Mouse (Mus musculus) gastrocnemius, postnatal 10 days (tissue): ENCODE results near the gene Fes. TPM values are rescaled to one million over a fixed set of nuclear protein-coding genes. Genes with fewer than 3 reads are reported as not detected.

Source experiments
- DNase-seq: peaks from one replicate; pipeline ENCODE4 v3.0.0; 2021; ENCODE audit warnings: mixed read lengths
- total RNA-seq, 2 experiments: library from RNA; stranded (reverse); gene quantifications; 2 replicates each; pipeline ENCODE4 v1.2.3; 2021

Gene Fes
- total RNA-seq, 2 experiments from 2014 or later, result 9.4 to 12.1 TPM

DNA sequence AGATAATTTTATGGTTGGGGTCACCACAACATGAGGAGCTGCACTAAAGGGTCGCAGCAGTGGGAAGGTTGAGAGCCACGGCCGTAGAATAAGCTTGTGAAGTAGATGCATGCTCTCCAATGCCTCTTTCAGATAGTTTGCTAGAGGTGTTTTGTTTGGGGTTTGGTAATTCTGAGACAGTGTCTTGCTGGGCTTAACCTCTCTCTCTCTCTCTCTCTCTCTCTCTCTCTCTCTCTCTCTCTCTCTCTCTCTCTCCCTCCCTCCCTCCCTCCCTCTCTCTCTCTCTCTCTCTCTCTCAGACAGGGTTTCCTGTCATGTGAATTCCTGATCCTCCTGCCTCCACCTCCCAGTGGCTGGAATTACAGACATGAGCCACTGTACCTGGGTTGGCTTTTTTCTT lies 13.0 kb downstream of the Fes start:
- no peak for DNase-seq

DNA sequence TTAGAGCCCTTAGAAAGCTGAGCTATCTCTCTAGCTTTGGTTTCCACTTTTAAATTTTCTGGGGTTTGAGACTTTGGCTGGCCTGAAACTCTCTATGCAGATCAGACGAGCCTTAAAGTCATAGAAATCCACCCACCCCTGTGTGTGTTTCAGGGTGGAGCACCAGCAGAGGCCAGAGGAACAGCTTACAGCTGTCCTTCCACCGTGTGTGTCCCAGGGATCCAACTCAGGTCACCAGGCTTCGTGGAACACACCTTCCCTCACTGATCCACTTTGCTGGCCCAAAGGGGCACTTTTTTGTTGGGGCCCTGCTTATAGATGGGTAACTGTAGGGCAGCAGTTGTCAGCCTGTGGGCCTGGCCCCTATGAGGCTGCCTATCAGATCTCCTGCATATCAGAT lies 13.5 kb downstream of the Fes start:
- DNase-seq, result no peak

DNA sequence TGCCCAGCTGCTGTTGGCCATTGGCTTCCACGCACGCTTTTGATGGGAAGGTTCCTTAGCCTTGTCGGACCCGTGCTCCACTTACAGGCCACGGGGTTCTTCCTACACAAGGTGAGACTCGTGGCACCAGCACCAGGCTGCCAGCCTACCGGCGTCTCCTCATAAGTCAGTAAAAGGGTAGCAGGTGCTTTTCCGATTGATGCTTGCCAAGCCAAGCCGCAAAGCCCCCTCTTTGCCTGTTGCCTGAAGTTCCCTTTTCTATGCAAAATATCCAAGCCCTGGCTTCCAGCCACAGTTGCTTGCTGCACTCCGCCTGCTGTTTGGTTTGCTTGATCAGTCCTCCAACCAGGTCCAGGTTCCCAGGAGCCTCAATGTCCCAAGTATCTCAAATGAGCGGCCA lies 13.9 kb downstream of the Fes start:
- no peak for DNase-seq

DNA sequence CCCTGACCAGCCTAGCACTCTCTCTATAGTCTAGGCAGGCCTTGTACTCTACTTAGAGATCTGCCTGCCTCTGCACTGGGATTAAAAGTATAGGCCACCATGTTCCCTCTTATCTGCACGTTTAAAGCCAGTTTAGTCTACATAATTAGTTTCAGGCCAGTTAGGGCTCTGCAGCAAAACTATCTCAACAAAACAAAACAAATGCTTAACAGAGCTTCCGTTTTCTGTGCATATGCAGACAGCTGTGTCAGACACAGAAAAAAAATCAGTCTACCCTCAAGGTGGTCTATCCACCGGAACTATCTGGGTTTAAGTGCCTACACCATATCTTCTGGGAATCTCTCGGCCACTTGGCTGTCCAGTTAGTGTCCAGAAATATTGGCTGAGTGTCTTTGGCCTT lies 14.4 kb downstream of the Fes start:
- DNase-seq, result no peak

DNA sequence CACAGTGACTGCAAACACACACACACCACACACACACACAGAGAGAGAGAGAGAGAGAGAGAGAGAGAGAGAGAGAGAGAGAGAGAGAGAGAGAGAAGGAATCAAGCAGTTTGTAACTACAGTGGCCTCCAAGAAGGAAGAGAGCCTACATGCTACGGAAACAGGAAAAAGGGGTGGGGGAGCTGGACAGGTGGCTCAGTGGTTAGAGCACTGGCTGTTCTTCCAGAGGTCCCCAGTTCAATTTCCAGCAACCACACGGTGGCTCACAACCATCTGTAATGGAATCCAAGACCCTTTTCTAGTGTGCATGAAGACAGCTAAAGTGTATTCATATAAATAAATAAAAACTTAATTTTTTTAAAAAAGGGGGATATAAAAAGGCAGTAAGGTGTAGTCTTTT lies 15.1 kb downstream of the Fes start:
- no peak for DNase-seq

DNA sequence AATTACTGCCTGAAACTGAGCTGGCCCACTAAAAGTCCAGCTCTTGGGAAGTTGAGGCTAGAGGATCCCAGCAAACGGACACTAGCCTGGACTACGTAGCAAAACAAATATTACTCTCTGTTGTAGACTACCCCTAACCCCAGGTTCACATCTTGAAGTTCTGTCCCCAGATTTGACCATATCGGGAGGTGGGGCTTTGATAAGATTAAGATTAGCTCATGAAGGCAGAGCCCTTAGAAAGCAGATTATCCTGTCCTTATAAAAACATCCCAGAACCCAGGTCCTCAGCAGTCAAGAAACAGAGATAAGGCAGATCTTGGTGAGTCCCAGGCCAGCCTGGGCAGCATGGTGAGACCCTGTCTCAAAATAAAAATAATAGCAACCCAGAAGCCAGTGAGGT lies 15.6 kb downstream of the Fes start:
- no peak for DNase-seq

DNA sequence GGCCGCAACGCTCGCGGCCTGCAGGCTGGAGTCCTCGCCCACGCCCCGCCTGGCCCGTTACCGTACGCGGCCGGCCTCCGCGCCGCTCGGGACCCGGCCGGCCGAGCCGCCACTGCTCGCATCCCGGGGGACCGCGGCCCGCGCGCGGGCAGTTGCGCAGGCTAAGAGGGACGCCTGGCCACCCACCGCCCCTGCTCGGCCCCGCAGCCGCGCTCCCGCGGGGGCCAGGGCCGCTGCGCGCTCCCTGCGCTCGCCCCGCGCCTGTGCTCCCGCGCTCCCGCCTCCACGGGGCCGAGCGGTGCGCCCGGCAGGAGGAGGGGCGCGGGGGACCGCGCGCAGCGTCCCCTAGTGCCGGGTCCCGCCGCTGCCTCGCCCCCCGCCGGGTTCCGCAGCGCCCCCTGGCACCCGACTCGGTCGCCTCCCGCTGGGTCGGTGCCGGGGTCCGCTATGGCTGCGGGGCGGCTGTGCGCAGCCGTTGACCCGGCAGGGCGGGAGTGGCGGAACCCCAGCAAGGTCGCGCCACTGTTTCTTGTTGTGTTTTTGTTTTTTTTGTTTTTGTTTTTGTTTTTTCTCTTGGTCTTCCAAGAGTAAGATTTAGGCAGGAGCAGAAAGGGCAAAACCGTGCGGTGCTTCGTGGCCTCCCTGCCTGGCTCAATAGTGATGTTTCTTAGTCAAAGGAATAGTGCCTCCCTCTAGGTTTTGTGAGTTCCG lies 16.6 kb downstream of the Fes start, which contains the start of gene Man2a2:
Gene Man2a2, minus strand, starts transcription at position 335 of the 711 bp plus-strand sequence.
- DNase-seq, result peak; percentile 88

DNA sequence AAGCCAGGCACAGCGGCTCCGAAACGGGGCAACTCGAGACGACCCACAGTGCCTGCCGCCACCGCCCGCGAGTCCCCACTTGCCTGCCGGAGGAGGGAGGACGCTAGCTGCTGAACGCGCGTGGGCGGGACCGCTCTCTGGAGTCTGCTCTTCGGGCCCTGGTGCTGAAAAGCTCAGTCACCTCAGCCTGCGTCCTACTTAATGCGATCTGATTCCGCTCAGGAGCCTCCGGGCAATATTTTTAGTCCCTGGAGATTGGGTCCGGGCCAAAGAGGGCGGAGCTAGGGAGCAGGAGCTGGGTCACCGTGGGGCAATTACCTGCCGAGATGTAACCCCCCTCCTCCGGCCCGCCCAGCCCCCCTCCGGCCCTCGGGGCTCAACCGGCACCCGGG lies 17.1 kb downstream of the Fes start:
- peak; percentile 87 for DNase-seq

DNA sequence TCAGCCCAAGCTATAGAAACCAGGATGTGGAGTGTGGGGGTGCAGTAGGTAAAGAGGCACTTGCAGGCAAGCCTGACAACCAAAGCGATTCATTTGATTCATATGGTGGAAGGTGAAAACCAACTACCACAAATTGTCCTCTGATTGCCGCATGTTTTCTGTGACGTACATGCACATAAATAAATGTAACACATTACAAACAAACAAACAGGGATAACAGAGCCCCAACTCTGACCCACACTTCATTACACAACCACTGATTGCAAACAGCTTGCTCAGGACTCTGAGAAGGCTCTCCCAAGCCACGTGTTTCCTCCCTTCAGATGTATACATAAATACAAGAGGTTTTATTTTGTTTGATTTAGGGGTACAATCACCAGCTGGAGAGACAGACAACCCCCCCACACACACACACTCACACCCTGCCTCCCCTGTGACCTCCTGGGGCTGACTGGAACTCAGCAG lies 17.7 kb downstream of the Fes start:
- DNase-seq, result no peak

DNA sequence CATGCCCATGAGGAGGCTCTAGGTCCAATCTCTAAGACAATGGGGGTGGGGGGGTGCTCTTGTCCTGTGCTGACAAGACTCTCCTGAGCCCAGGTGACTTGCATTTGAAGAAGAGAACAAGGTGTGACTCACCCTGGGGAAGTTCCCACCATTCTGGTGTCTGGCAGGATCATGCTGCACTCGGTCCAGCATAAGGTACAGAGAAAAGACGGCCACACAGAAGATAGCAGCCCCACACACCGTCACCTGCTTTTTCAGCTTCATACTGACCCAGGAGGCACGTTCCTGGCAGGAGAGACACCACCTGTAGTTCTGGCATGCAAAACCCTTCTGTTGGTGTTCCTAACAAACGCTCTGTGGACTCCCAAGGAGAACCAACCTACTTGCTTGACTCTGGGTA lies 18.3 kb downstream of the Fes start:
- no peak for DNase-seq

DNA sequence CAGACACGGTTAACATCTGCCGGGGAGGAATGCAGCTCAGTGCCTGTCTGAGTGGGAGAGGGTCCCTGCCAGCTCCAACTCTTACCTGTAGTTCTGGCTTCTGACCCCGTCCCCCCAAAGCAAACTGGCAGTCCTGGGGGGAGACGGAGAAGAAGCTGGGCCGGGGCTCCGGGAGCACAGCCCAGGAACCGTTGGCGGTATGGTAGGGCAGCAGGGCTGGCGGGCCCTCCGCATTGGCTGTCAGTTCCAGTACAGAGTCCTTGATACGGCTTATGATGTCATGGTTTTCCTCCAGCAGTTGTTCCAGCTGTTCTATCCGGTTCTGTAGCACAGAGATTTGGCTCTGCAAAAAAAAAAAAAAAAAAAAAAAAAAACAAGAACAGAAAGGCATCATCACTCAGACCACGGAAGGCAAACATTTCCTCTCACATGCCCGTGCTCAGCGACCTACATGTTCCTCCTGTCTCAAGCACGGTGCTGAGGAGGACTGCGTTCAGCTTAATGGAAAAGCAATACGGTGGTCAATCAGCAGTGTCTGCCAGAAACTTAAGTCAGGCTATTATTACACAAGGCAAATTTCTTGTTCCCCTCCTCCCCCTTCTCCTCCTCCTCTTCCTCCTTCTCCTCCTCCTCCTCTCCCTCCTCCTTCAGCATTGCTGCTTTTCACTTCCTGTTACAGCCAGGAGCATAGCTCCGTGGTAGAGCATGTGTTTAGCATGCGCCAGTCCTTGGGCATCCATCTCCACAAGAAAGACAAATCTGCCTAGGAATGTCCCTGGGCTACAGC lies 18.9 kb downstream of the Fes start:
- no peak for DNase-seq

DNA sequence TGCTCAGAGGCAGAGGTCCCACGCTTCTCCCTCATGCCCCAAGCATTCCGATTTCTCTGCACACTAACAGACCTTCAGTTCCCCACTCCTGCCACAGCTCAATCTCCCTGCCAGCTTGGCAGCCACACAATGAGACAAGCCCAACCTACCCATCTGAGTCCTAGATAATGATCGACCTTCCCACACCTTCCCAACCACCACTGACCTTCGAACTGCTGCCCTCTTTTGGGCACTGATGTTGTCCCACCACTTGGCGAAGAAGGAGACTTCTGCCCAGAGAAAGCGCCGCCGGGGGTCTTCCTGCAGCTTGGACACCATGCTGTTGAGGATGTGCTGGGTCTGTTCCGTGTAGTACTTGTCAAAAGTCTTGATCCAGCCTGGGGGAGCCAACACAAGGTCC lies 19.7 kb downstream of the Fes start:
- no peak for DNase-seq

DNA sequence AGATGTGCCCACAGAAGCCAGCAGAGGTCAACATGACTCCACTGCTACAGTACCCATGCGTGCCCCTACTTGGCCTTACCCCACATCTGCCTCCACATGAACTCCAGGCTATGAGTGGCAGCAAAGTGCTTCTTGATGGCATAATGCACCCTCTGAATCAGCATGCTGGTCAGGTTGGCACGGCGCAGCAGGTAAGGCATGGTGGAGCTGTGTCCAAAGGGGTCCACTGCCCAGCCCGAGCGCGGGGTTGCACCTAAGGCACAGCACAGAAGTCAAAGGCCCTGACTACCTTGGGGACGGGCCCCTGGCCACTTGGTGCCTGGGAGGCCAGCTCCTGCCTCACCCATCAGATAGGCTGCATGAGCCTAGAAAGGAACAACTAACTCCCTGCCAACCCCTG lies 20.5 kb downstream of the Fes start:
- no peak for DNase-seq

DNA sequence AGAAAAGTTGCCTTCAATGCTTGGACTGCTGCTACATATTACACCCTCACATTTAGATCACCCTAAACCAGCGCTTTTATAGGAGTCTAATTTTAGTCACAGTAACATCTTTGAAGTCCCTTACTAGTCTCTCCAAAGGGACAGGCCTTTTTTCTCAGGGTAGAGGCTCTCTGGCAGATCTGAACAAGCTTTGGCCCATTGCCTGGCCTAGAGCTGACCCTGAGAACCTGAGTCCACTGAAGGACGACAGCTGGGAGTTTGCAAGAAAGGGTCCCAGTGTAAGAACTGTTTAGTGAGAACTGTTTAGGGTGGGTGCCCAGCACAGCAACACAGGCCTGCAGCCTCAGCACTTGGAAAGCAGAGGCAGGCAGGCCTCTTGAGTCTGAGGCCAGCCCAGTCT lies 22.0 kb downstream of the Fes start:
- no peak for DNase-seq

DNA sequence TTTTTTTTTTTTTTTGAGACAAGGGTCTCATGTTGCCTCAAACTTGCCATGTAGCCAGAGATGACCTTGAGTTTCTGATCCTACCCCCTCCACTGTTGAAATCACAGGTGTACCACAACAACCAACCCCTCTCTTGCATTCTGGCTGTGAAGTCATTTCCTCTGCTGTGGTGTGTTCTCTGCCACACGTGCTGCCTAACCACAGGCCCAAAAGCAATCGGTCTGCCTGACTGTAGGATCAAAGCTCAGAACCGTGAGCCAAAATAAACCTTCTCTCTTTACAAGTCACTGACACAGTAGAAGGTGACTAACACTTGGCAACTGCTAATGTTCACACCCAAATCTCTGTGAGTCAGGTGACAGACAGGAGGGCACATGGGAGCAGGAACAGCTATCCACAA lies 27.3 kb downstream of the Fes start:
- DNase-seq, result no peak

DNA sequence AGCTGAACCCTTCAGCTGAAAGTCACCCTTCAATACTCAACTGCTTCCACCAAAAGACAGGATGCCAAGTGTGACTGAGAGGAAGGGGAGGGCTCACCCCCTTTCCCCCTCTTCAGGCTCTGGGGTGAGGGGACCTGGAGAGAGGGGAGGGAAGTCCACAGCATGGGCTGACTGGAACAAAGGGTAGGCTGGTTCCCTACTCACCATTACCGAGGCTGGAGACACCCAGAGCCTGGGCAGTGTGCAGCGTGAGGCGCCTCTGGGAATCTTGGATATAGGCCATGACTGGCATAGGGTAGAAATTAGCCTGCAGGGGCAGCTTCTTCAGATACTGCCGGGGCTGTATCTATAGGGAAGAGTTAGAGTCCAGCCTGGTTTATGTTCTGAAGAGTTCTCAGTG lies 29.7 kb downstream of the Fes start:
- no peak for DNase-seq

DNA sequence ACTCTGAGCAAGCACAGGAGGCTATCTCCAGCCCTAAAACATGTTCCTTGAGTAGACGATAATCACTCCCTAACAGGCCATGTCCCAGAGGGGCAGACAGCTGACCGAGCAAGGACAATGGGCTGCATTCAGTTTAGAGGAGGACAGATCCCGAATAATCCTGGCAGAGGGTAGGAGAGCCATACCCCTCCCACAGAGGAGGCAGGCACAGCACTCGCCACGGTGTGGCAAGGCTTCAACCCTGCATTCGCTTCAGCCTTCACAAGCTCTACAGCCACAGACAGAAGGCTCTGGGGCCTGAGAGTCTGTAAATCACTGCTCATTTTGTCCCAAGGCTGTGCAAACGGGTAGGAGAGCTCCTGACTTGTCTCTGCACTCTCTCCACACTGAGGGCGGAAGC lies 30.6 kb downstream of the Fes start:
- no peak for DNase-seq

DNA sequence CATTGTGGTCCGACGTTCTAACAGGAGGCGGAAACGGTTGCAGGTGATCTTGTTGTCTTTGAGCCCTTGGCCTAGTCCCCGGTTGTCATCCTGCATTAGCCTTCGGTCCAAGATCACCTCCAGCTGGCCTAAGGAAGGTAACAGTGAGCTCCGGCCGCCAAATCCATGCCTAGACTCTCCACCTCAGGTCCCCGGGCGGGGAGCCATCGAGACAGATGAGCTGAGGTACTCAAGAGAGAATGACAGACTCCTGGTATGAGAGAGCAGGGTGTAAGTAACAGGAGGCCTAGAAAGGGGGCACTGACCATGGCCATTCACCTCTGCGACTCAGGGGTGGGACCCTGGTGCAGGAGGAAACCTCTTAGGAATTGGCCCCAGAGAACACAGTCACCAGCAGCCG lies 31.4 kb downstream of the Fes start:
- no peak for DNase-seq

DNA sequence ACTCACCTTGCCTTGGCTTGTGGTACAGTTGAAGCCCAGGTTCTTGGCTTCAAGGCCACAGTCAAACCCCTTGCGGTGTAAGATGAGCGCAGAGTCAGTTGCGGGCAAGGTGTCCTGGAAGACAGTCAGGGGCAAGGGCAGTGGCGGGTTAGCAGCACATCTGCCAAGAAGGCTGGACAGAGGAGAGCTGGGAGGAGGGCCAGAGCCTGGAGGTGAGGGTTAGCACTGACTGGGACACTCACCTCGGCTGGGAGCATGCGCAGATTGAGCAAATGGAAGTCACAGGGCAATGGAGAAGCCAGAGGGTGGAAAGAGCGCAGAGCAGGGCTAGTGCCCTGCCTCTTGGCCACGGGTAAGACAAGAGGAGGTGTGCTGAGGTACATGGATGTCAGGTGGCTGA lies 34.8 kb downstream of the Fes start:
- no peak for DNase-seq

DNA sequence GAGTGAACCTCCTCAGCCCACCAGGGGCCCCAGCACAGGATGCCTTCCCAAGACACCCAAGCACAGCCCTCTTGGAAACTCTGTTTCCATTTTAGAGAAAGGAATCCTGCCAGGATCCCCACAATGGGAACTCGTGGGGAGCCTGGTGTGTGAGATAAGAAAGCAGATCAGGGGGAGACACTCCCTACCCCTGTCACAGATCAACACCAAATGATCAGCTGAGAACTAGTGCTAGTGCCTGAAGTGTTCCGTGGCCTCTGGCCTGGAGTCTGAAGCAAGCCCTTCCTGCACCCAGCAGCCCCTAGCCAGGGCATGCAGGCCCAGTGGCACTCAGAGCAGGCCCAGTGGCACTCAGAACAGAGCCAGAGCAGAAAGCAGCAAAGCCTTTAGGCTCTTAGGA lies 36.9 kb downstream of the Fes start:
- DNase-seq, result no peak

DNA sequence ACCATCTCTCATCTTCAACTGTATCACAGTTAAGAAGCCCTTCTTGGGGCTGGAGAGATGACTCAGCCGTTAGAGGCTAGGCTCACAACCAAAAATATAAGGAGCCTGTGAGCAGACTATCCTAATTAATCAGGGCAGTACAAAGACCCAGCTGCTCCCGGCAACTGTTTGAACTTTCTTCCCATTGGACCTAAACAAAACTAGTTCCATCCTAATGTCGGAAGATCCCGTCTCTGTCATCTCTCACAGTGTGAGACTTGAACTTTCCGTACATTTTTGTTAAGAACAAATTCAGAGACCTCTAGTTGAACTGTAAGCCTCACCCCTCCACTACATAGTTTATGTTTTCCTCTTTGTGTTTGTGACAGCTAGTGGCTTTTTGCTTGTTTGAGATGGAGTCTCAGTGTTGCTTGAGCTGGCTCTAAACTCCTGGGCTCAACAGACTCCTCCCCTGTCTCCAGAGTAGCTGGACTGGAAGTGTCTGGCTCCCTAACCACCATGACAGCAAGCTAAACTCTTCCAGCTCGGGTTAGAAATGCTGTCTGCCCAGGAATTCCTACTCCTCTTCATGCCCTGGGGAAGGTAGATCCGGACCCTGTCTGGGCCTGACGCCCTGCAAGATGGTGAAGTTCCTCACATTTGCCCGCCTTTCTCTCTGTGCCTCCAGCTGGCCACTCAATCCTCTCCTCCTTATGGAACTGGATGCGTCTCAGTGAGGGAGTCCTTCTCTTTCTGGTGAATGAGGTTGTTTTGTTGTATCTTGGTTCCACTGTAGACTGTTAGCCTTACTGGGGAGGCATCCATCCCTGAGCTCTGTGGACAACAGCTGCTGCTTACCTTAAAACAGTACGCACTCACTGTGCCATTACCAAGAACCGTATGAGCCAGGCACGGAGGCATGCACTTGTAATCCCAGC lies 39.8 kb downstream of the Fes start:
- DNase-seq, result no peak

DNA sequence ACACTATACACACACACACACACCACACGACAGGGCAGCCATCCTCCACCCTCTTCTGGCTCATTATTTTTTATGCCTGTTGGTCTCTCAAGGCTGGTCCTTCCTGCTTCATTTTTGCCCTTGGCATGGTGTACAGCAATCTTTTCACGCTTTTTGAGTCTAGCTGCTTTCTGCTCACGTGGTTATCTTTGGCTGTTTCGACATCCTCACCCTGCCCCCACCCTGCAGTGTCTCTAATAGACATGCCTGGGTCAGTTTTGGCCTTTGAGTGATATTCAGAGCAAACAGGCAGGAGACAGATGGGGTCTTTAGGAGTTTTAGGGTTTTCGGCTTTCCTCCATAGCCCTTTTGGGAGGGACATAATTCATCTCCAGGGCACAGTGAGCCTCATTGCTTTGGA lies 40.9 kb downstream of the Fes start:
- no peak for DNase-seq

DNA sequence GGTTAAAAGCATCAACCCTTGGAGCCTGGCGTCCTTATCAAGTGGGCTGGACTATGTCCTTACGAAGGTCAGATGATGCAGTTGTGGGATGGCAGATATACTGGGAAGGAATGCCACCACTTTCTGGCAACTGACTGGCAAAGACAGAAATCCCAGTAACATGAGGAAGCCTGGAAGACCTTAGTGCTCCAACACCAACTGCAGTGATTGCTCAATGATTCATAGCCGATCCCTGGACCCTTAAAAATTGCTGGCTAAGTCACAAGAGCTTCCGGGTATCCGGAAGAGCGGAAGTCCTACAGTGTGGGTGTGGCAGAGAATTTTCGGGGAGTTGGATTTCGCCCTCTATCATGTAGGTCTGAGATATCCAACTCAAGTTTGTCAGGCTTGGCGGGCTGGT lies 41.6 kb downstream of the Fes start:
- DNase-seq, result no peak
